Mouse (Mus musculus): ENCODE data around the gene Pex11a. TPM values are rescaled to one million over a fixed set of nuclear protein-coding genes. Genes with fewer than 3 reads are reported as not detected.
"Not testable (repeated sequence)": the region's sequence is repeated elsewhere in the genome, so short reads cannot be mapped to it uniquely, and the experiment has no call there.

The Pex11a gene
- polyA plus RNA-seq (2014; fragmentation: Nextera tagmentation; extraction: Ambion mirVana) = 13.4 and 16.2 TPM in 2 replicates

GRCm38 (mm10) chr7:79742659-79743536, at the start of gene Pex11a, which contains the start of gene Wdr93:
Gene Pex11a (minus strand): TSS chr7:79743131.
Gene Wdr93 (plus strand): TSS chr7:79743163.
- peak; percentile 90 for ATAC-seq (ENCODE audit: low read depth)
- Histone ChIP-seq H3K9ac (replicated peaks; ENCODE audit: low read depth, low read length) (peak within 1 kb of the TSS; percentile 53), H3K9me3 (ENCODE audit: control insufficient read depth, low read length) (no peaks in the 10 kb centered on the region), H3K36me3 (ENCODE audit: control insufficient read depth, insufficient read depth, low read length) (no peaks in the 10 kb centered on the region), H3K4me2 (ENCODE audit: low read depth, low read length) (peak within 1 kb of the TSS; percentile 93), H3K27me3 (ENCODE audit: control insufficient read depth, insufficient read depth, low read length) (no peaks in the 10 kb centered on the region), H3K4me1 (ENCODE audit: control insufficient read depth, insufficient read depth, low read length) (peaks cover 6% of the 10 kb centered on the region; the same call in 1 of the 2 replicates), H3K4me3 (ENCODE audit: low read depth, low read length) (peak within 1 kb of the TSS; percentile 51), H3K27ac (ENCODE audit: low read depth, low read length) (no peak within 1 kb of the TSS)
- 3% methylated on average over 46 of the region's 46 CpGs for WGBS

GRCm38 (mm10) chr7:79789812-79790211, 46.9 kb upstream of the Pex11a start:
- H3K27ac ChIP-seq (ENCODE audit: low read depth, low read length); H3K36me3 ChIP-seq (ENCODE audit: control insufficient read depth, insufficient read depth, low read length); H3K9me3 ChIP-seq (ENCODE audit: control insufficient read depth, low read length); H3K4me3 ChIP-seq (ENCODE audit: low read depth, low read length); ATAC-seq (ENCODE audit: low read depth); H3K4me1 ChIP-seq (ENCODE audit: control insufficient read depth, insufficient read depth, low read length); H3K9ac ChIP-seq (replicated peaks; ENCODE audit: low read depth, low read length); H3K4me2 ChIP-seq (ENCODE audit: low read depth, low read length): not testable (repeated sequence)
- WGBS = 5% methylated on average over 2 of the region's 2 CpGs
- peaks cover 28% of the 10 kb centered on the region for H3K27me3 ChIP-seq (ENCODE audit: control insufficient read depth, insufficient read depth, low read length)

- H3K27ac ChIP-seq (ENCODE audit: low read depth, low read length) = no peak overlapping the region
- H3K4me2 ChIP-seq (ENCODE audit: low read depth, low read length) = no peak overlapping the region
- peak; percentile 46; the same call in 1 of the 2 replicates for ATAC-seq (ENCODE audit: low read depth)
- 0 out of 2 replicates have a peak, but pooled peaks cover under 1% of the 10 kb centered on the region for H3K27me3 ChIP-seq (ENCODE audit: control insufficient read depth, insufficient read depth, low read length)
- no peaks in the 10 kb centered on the region for H3K36me3 ChIP-seq (ENCODE audit: control insufficient read depth, insufficient read depth, low read length)
- WGBS = 24% methylated on average over 6 of the region's 6 CpGs
- H3K4me1 ChIP-seq (ENCODE audit: control insufficient read depth, insufficient read depth, low read length) = no peaks in the 10 kb centered on the region
- no peaks in the 10 kb centered on the region for H3K9me3 ChIP-seq (ENCODE audit: control insufficient read depth, low read length)
- H3K9ac ChIP-seq (replicated peaks; ENCODE audit: low read depth, low read length) = no peak overlapping the region
- no peak overlapping the region for H3K4me3 ChIP-seq (ENCODE audit: low read depth, low read length)
These were observed 43.4 kb upstream of the Pex11a start for GRCm38 (mm10) chr7:79786295-79786694.

- ATAC-seq (ENCODE audit: low read depth) = no peak
- H3K9ac ChIP-seq (replicated peaks; ENCODE audit: low read depth, low read length) = no peak overlapping the region
- H3K9me3 ChIP-seq (ENCODE audit: control insufficient read depth, low read length) = no peaks in the 10 kb centered on the region
- no peaks in the 10 kb centered on the region for H3K27me3 ChIP-seq (ENCODE audit: control insufficient read depth, insufficient read depth, low read length)
- H3K4me1 ChIP-seq (ENCODE audit: control insufficient read depth, insufficient read depth, low read length) = no peaks in the 10 kb centered on the region
- 85% methylated on average over 2 of the region's 2 CpGs for WGBS
- H3K36me3 ChIP-seq (ENCODE audit: control insufficient read depth, insufficient read depth, low read length) = no peaks in the 10 kb centered on the region
- no peak overlapping the region for H3K4me3 ChIP-seq (ENCODE audit: low read depth, low read length)
- H3K4me2 ChIP-seq (ENCODE audit: low read depth, low read length) = no peak overlapping the region
- no peak overlapping the region for H3K27ac ChIP-seq (ENCODE audit: low read depth, low read length)
These were observed 39.6 kb upstream of the Pex11a start for GRCm38 (mm10) chr7:79782516-79782855.

- ATAC-seq (ENCODE audit: low read depth) = no peak
These were observed 39.0 kb upstream of the Pex11a start for GRCm38 (mm10) chr7:79781826-79782515.

GRCm38 (mm10) chr7:79780647-79781626, 38.0 kb upstream of the Pex11a start:
- Histone ChIP-seq H3K4me1 (ENCODE audit: control insufficient read depth, insufficient read depth, low read length) (no peaks in the 10 kb centered on the region), H3K9ac (replicated peaks; ENCODE audit: low read depth, low read length) (no peak overlapping the region), H3K4me3 (ENCODE audit: low read depth, low read length) (no peak overlapping the region), H3K4me2 (ENCODE audit: low read depth, low read length) (peak overlapping the region; percentile 35; the same call in 1 of the 2 replicates), H3K27ac (ENCODE audit: low read depth, low read length) (no peak overlapping the region), H3K36me3 (ENCODE audit: control insufficient read depth, insufficient read depth, low read length) (no peaks in the 10 kb centered on the region), H3K27me3 (ENCODE audit: control insufficient read depth, insufficient read depth, low read length) (no peaks in the 10 kb centered on the region), H3K9me3 (ENCODE audit: control insufficient read depth, low read length) (no peaks in the 10 kb centered on the region)
- peak; percentile 61; the same call in 1 of the 2 replicates for ATAC-seq (ENCODE audit: low read depth)
- WGBS = 26% methylated on average over 16 of the region's 16 CpGs

More at GRCm38 (mm10) chr7:79781826-79782515, 39.0 kb upstream of the Pex11a start:
- Histone ChIP-seq H3K27me3 (ENCODE audit: control insufficient read depth, insufficient read depth, low read length) (no peaks in the 10 kb centered on the region), H3K4me2 (ENCODE audit: low read depth, low read length) (no peak overlapping the region), H3K9me3 (ENCODE audit: control insufficient read depth, low read length) (no peaks in the 10 kb centered on the region), H3K27ac (ENCODE audit: low read depth, low read length) (no peak overlapping the region), H3K4me1 (ENCODE audit: control insufficient read depth, insufficient read depth, low read length) (no peaks in the 10 kb centered on the region), H3K4me3 (ENCODE audit: low read depth, low read length) (no peak overlapping the region), H3K9ac (replicated peaks; ENCODE audit: low read depth, low read length) (no peak overlapping the region), H3K36me3 (ENCODE audit: control insufficient read depth, insufficient read depth, low read length) (no peaks in the 10 kb centered on the region)
- 85% methylated on average over 11 of the region's 11 CpGs for WGBS

- H3K27ac ChIP-seq (ENCODE audit: low read depth, low read length) = no peak overlapping the region
- ATAC-seq (ENCODE audit: low read depth) = no peak
- H3K27me3 ChIP-seq (ENCODE audit: control insufficient read depth, insufficient read depth, low read length) = no peaks in the 10 kb centered on the region
- H3K9me3 ChIP-seq (ENCODE audit: control insufficient read depth, low read length) = no peaks in the 10 kb centered on the region
- H3K4me3 ChIP-seq (ENCODE audit: low read depth, low read length) = no peak overlapping the region
- 47% methylated on average over 15 of the region's 15 CpGs for WGBS
- H3K9ac ChIP-seq (replicated peaks; ENCODE audit: low read depth, low read length) = no peak overlapping the region
- H3K36me3 ChIP-seq (ENCODE audit: control insufficient read depth, insufficient read depth, low read length) = no peaks in the 10 kb centered on the region
- no peak overlapping the region for H3K4me2 ChIP-seq (ENCODE audit: low read depth, low read length)
- H3K4me1 ChIP-seq (ENCODE audit: control insufficient read depth, insufficient read depth, low read length) = no peaks in the 10 kb centered on the region
These were observed 28.9 kb upstream of the Pex11a start for GRCm38 (mm10) chr7:79771561-79772512.

GRCm38 (mm10) chr7:79769664-79770063, 26.7 kb upstream of the Pex11a start:
- Histone ChIP-seq H3K36me3 (ENCODE audit: control insufficient read depth, insufficient read depth, low read length) (no peaks in the 10 kb centered on the region), H3K4me3 (ENCODE audit: low read depth, low read length) (no peak overlapping the region), H3K4me2 (ENCODE audit: low read depth, low read length) (no peak overlapping the region), H3K9me3 (ENCODE audit: control insufficient read depth, low read length) (no peaks in the 10 kb centered on the region), H3K4me1 (ENCODE audit: control insufficient read depth, insufficient read depth, low read length) (no peaks in the 10 kb centered on the region), H3K27ac (ENCODE audit: low read depth, low read length) (no peak overlapping the region), H3K27me3 (ENCODE audit: control insufficient read depth, insufficient read depth, low read length) (no peaks in the 10 kb centered on the region), H3K9ac (replicated peaks; ENCODE audit: low read depth, low read length) (no peak overlapping the region)
- WGBS = 86% methylated on average over 3 of the region's 3 CpGs
- no peak for ATAC-seq (ENCODE audit: low read depth)

Measured in neural tube, embryonic 14.5 days (tissue).